Mouse (Mus musculus) spleen, postnatal 0 days (tissue): Measurements from ENCODE around the gene Gpr162. TPM values are rescaled to one million over a fixed set of nuclear protein-coding genes. Genes with fewer than 3 reads are reported as not detected.

Source experiments
- polyA plus RNA-seq: library from polyadenylated mRNA; unstranded; fragments of >200 nt; fragmentation: Nextera tagmentation; extraction: Ambion mirVana; gene quantifications from 2 replicates; pipeline ENCODE4 v1.2.1, GENCODE M21; 2015

Gpr162 gene
- 0.16 and 0.99 TPM in 2 replicates for polyA plus RNA-seq

DNA sequence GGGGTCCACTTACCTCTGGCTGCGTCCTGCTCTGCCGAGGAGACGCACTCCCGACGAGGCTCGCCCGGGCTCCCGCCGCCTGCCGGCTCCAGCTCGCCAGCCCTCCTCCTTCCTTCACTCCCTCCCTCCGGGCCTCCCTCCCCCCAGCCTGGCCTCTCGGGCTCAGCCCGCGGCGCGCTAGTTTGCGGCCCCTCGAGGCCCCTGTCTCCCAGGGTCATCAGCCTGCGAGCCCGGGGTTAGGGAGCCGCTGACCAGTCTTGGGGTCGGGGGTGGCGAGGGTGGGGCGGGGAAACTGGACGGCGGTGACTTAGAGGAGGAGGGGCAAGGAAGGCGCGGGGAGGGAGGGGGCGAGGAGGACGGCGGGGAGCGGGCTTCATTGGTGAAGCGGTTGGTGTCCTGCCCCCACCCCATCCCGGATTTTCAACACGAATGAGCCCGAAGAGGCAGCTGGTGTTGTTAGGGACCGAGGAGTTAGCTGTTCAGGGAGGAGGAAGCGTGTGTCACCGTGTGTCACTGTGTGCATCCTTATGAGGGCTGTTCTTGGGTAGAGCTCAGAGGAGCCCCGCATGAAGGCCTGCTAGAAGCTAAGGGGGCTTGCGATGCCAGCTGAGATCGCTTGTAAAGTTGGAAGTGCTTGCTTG, at the start of gene Gpr162:
Gene Gpr162, minus strand, starts transcription at position 326 of the 641 bp plus-strand sequence.

DNA sequence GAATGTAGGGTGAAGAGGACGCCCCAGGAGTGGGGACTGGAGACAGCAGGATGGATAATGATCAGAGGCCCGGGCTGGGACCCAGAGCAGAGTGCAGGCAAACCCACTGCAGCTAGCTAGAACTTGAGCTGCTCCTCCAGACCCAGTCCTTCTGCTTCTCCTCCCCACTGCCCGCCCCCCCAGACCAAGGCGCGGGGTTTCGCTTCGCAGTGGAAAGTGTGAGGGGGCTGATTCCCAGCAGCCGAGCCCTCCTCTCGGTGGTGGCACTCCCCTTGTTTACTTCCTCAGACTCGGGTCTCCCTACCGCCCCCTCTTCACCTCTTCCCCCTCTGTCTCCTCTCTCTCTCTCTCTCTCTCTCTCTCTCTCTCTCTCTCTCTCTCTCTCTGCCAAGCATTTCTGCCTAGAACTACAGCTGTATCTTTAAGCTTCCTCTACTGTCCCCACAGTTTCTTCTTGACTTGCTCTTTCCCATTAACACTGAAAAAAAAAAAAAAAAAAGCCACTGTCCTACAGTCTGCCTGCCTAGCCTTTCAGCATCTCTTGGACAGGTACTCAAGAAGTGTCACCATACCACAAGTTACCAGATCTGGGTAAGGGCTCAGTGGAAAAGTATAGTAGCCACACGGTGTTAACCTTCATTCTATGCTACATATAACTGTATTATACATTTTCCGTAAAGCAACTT, 47.9 kb upstream of the Gpr162 start, which contains the start of gene Lag3:
Gene Lag3, minus strand, starts transcription at position 173 of the 686 bp plus-strand sequence.

DNA sequence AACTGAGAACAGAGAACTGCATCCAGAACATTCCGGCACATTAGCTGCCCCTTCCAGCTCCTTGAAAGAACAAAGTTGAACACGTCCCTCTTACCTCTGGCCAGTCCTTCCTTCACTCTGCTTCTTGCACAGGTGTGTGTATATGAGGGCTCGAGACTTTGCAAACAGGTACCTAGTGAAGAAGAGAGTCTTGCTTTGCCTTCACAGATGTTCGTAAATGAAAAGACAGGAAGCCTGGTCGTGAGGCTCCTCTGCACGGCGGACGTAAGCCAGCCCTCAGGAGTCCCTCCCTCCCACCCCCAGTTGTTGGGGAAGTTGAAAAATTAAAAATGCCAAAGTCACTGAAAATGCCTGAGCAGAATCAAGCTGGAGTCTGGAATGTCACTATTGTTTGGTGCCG, 24.2 kb upstream of the Gpr162 start, which contains the start of gene Cd4:
Gene Cd4, minus strand, starts transcription at position 236 of the 400 bp plus-strand sequence.

DNA sequence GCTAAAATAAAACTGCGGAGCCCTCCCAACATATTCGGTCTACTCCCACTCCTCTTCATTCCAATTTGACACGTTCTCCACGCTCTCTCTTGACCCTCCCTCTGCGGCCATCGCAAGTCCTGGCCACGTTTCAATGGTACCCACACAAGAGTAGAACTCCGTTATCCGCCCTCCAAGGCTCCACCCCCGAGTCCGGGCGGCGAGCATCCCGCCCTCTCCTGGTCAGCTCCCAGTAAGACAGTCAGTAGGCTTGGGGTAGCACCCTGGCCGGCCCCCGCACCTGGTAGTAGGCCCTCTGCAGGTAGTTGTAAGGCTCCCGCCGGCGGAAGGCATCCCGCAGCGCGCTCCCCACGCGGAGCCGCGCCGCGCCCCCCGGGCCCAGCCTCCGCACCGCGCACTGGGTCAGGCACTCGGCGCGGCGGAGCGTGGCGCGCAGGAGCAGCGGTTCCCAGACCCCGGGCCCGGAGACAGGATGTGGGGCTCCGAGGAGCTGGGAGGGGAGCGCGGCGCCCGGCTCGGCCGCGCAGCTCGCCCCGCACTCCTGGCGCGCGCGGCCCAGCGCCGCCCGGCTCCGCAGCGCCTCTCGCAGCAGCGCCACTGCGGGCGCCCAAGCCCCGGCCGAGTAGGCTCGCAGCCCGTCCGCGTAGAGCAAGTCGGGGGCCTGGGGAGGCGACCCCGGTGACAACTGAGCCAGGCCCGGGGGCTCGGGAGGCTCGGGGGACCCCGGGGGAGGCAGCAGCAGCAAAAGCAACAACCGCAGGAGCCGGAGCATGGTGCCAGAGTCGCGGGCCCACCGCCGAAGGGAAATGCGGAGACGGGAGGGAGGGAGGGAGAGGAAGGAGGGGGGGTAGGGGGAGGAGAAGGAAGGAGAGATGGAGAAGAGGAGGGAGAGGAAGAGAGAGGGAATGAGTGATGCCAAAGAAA, 6.6 kb downstream of the Gpr162 start, which contains the start of gene P3h3:
Gene P3h3, minus strand, starts transcription at position 837 of the 924 bp plus-strand sequence.

DNA sequence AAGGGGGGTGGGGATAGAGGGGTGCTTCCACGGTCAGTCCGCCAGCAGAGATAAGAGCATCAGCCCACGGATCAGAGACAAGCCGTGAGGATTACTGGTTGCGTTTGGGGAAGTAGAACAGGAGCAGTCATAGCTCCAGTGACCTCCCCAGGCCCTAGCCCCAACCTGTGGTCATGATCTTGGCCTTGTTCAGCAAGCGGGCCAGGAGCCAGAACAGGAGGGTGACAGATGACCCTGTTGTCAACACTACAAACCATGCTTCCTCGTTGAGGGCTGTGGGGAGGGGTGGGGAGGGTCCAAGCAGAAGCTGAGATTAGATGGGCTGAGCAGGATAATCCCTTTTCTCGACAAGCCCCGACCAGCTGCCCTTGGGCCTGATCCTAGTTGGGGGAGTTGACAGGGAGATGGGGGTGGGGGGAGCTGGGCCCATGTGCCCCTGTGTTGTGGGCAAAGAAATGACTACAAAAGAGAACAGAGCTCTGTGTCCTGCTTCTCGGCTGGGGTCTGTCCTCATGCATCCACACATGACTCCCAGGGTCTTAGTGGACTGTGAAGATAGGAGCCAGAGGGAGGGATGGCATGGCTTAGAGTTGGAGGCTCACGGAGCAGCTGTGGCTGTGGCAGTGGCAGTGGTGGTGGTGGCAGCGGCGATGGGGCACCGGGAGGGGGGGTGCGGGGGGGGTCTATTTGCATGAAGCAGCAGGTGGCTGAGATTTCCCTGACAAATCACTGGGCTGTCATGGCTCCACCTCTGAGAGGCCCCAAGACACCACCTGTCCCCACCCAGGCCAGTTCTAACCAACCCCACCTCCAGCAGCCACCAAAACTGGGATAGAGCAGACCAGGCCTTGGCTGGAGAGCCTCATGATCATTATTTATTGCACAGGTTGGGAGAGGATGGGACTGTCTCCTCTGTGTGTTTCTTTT, 23.3 kb downstream of the Gpr162 start, which contains the start of gene Gnb3:
Gene Gnb3, minus strand, starts transcription at position 35 of the 927 bp plus-strand sequence.

DNA sequence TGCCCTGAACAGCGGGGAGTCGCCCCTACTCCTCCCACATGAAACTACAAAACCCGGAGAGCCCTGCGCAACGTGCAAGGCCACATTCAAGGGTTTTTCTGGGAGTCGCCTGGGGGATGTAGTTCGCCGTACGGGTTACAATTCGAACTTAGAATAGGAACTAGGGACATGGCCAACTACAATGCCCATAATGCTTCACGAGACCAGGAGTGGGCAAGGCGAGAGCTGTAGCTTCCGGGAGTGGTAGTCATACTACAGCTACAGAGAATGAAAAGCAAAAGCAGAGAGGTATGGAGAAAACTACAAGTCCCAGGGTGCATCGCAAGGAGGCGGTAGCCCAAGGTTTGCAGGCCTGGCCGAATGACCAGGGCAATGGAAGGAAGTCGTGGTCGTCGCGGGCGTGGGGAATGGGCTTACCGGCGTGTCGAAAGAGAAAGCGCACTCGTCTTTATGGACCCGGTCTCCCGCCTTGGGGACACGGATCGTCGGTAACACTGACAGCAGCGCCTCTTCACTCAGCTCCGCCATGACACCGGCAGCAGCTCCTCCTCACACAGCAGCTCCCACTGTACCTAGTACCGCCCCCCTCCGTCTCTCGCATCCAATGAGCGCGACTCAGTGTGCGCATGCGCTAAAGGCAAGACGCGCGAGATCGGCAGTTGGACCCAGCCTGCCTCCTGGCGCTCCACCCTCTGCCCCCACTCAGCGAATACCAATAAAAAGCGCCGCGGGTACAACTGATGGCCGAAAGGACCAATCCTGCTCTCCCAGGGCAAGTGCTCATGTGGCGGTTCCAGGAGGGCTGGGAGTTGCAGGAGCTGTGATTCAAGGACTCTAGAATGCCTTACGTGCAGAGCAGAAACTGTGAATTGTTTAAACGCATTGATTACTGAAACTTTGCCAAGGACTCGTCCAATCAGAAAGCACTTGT, 34.6 kb downstream of the Gpr162 start, which contains the start of the genes Usp5 and Cdca3:
Gene Usp5, minus strand, starts transcription at position 617 of the 931 bp plus-strand sequence.
Gene Cdca3, plus strand, starts transcription at position 680 of the 931 bp plus-strand sequence.

DNA sequence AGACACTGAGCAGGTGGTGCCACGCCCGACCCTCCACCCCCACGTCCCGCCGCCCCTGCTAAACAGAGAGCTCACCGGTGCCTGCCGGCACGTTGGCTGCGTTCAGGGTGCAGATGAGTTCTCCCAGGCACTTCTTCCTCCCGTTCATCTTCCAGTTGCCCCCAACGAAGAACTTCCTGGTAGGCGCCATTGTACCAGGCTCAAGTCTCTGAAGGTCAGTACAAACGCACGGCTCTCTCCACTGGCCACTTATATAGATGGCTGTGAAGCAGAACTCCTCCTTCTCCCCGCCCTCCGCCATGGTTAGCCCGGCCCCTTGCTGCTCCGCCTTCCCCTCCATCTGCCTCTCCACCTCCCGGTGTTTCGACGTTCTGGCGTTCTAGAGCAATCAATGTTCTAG, 49.9 kb downstream of the Gpr162 start, which contains the start of gene Tpi1:
Gene Tpi1, minus strand, starts transcription at position 364 of the 400 bp plus-strand sequence.

Other genes with a start within 250 kb of the Gpr162 start
- 0.05 TPM in 1 of 2 replicates, not detected in the other for gene C1s2, start 227.9 kb downstream of the Gpr162 start, polyA plus RNA-seq
- 47.7 and 54.4 TPM in 2 replicates for gene Lpcat3, start 201.0 kb downstream of the Gpr162 start, polyA plus RNA-seq
- gene Emg1, start 151.8 kb downstream of the Gpr162 start, polyA plus RNA-seq = 167 and 173 TPM in 2 replicates
- 266 and 287 TPM in 2 replicates for gene Phb2, start 151.6 kb downstream of the Gpr162 start, polyA plus RNA-seq
- 71.3 and 92.3 TPM in 2 replicates for gene Ptpn6, start 125.3 kb downstream of the Gpr162 start, polyA plus RNA-seq
- 145 and 183 TPM in 2 replicates for gene Grcc10, start 122.6 kb downstream of the Gpr162 start, polyA plus RNA-seq
- gene Gm45234, start 108.0 kb downstream of the Gpr162 start, polyA plus RNA-seq = not detected in 2 replicates
- gene Atn1, start 107.5 kb downstream of the Gpr162 start, polyA plus RNA-seq = 3.3 and 5.1 TPM in 2 replicates
- gene Eno2, start 94.3 kb downstream of the Gpr162 start, polyA plus RNA-seq = 1.1 and 1.7 TPM in 2 replicates
- not detected in 2 replicates for gene Lrrc23, start 84.3 kb downstream of the Gpr162 start, polyA plus RNA-seq
- gene Spsb2, start 55.3 kb downstream of the Gpr162 start, polyA plus RNA-seq = 10.9 and 12.5 TPM in 2 replicates
- gene Tpi1, start 49.7 kb downstream of the Gpr162 start, polyA plus RNA-seq = 232 and 238 TPM in 2 replicates
- gene Usp5, start 34.5 kb downstream of the Gpr162 start, polyA plus RNA-seq = 55.3 and 56.8 TPM in 2 replicates
- 223 and 253 TPM in 2 replicates for gene Cdca3, start 34.4 kb downstream of the Gpr162 start, polyA plus RNA-seq
- gene Gnb3, start 23.7 kb downstream of the Gpr162 start, polyA plus RNA-seq = 0.58 and 0.59 TPM in 2 replicates
- 3.7 and 6.6 TPM in 2 replicates for gene P3h3, start 6.2 kb downstream of the Gpr162 start, polyA plus RNA-seq
- gene Cd4, start 24.2 kb upstream of the Gpr162 start, polyA plus RNA-seq = 0.23 and 0.62 TPM in 2 replicates
- 1.6 and 2.9 TPM in 2 replicates for gene Lag3, start 47.7 kb upstream of the Gpr162 start, polyA plus RNA-seq
- gene Ptms, start 56.1 kb upstream of the Gpr162 start, polyA plus RNA-seq = 66.4 and 88.8 TPM in 2 replicates
- gene Mlf2, start 67.4 kb upstream of the Gpr162 start, polyA plus RNA-seq = 110 and 118 TPM in 2 replicates
- 55.1 and 59.7 TPM in 2 replicates for gene Cops7a, start 101.6 kb upstream of the Gpr162 start, polyA plus RNA-seq
- 0.41 and 0.47 TPM in 2 replicates for gene Pianp, start 132.7 kb upstream of the Gpr162 start, polyA plus RNA-seq
- gene Zfp384, start 145.2 kb upstream of the Gpr162 start, polyA plus RNA-seq = 5.5 and 7.0 TPM in 2 replicates
- gene Ing4, start 175.8 kb upstream of the Gpr162 start, polyA plus RNA-seq = 43.3 and 47.7 TPM in 2 replicates
- gene Acrbp, start 185.7 kb upstream of the Gpr162 start, polyA plus RNA-seq = 5.1 and 7.5 TPM in 2 replicates
- 1.4 and 1.8 TPM in 2 replicates for gene Lpar5, start 203.9 kb upstream of the Gpr162 start, polyA plus RNA-seq
- 39.3 and 45.6 TPM in 2 replicates for gene Chd4, start 232.0 kb upstream of the Gpr162 start, polyA plus RNA-seq